In genomic region chr1:19899426-19899825, GRCm38 (mm10) we compare ENCODE assay signal across 14 mouse cellular contexts.
"Had no signal": no experiment of that assay in that cellular context is flagged by ENCODE, and none has a peak within 500 bp of the region (broad histone marks: within the 10 kb centered on the region; RNA-seq: fewer than 3 reads in every experiment).

No protein-coding gene starts in this region.

- H3K27me3 ChIP-seq: liver, embryonic 15.5 days had no signal

- H3K4me3 ChIP-seq: left cerebral cortex, adult 2 months; limb, embryonic 10.5 days; liver, embryonic 15.5 days had no signal

- DNase-seq: kidney, adult 11 months; kidney, adult 9 months; lung, adult 2 months; lung, postnatal 36 days; right cerebral cortex, adult 18-20 months; right cerebral cortex, postnatal 25 days; thymus, postnatal 14 days had no signal

- H3K27ac ChIP-seq: hindbrain, postnatal 0 days; left cerebral cortex, adult 2 months; limb, embryonic 10.5 days; liver, embryonic 15.5 days; stomach, postnatal 0 days had no signal

- H3K4me1 ChIP-seq: limb, embryonic 10.5 days; liver, embryonic 15.5 days had no signal

- H3K36me3 ChIP-seq: limb, embryonic 10.5 days; liver, embryonic 15.5 days had no signal

- H3K9ac ChIP-seq: liver, embryonic 15.5 days had no signal

- H3K9me3 ChIP-seq: limb, embryonic 10.5 days; liver, embryonic 15.5 days had no signal

- ATAC-seq: lung, postnatal 0 days had no signal

- H3K4me2 ChIP-seq: liver, embryonic 11.5 days; liver, embryonic 15.5 days had no signal
